Mouse (Mus musculus) adipose tissue, adult 10 weeks (tissue): ENCODE results near the gene Pqlc2. TPM values are rescaled to one million over a fixed set of nuclear protein-coding genes. Genes with fewer than 3 reads are reported as not detected.

Experiments
- polyA plus RNA-seq: library from polyadenylated mRNA; stranded (reverse); fragments of 350-450 nt; fragmentation: Illumina TruSeq; extraction: RNeasy Lipid Tissue Mini Kit (QIAGEN cat#74804); gene quantifications from one replicate; pipeline ENCODE4 v1.2.3, GENCODE M21; 2014; ENCODE audit warnings: low read depth, low replicate concordance

Gene Pqlc2
- polyA plus RNA-seq = 18.8 TPM

GRCm38 (mm10) chr4:139310171-139310898 lies at the start of gene Pqlc2, which contains the start of gene Akr7a5:
TSS of gene Pqlc2 (minus strand) at chr4:139310708.
TSS of gene Akr7a5 (plus strand) at chr4:139310744.

GRCm38 (mm10) chr4:139351931-139352711 lies 41.6 kb upstream of the Pqlc2 start, which contains the start of the genes Mrto4, Emc1 and Ubr4:
TSS of gene Mrto4 (minus strand) at chr4:139352576.
TSS of gene Emc1 (plus strand) at chr4:139352587.
TSS of gene Ubr4 (plus strand) at chr4:139352609.

Other genes with a start within 250 kb of the Pqlc2 start
- not detected for gene Htr6, start 235.1 kb downstream of the Pqlc2 start, polyA plus RNA-seq
- gene Nbl1, start 217.7 kb downstream of the Pqlc2 start, polyA plus RNA-seq = 88.8 TPM
- 186 TPM for gene Minos1, start 179.6 kb downstream of the Pqlc2 start, polyA plus RNA-seq
- 223 TPM for gene Capzb, start 117.8 kb downstream of the Pqlc2 start, polyA plus RNA-seq
- 159 TPM for gene Akr7a5, start within 50 bp of the Pqlc2 start, polyA plus RNA-seq
- 34.8 TPM for gene Mrto4, start 41.9 kb upstream of the Pqlc2 start, polyA plus RNA-seq
- gene Emc1, start 41.9 kb upstream of the Pqlc2 start, polyA plus RNA-seq = 18.3 TPM
- 113 TPM for gene Ubr4, start 41.9 kb upstream of the Pqlc2 start, polyA plus RNA-seq
- 8.4 TPM for gene Iffo2, start 219.8 kb upstream of the Pqlc2 start, polyA plus RNA-seq